In genomic region chr14:86833003-86833402, GRCm38 (mm10) we compare ENCODE assay signal across 22 mouse cellular contexts.
"Had no signal": no experiment of that assay in that cellular context is flagged by ENCODE, and none has a peak within 500 bp of the region (broad histone marks: within the 10 kb centered on the region; RNA-seq: fewer than 3 reads in every experiment).

No protein-coding gene starts in this region.

- H3K36me3 ChIP-seq: limb, embryonic 10.5 days; limb, embryonic 13.5 days; lung, embryonic 15.5 days; midbrain, embryonic 12.5 days had no signal

- H3K4me2 ChIP-seq: limb, embryonic 13.5 days; liver, embryonic 12.5 days; liver, embryonic 15.5 days; lung, embryonic 15.5 days; midbrain, embryonic 12.5 days had no signal

- ATAC-seq: liver, embryonic 12.5 days; midbrain, embryonic 16.5 days had no signal

- H3K9me3 ChIP-seq: limb, embryonic 10.5 days; limb, embryonic 13.5 days; liver, embryonic 12.5 days; liver, embryonic 15.5 days; lung, embryonic 15.5 days; megakaryocyte, embryonic 14.5 days; midbrain, embryonic 12.5 days had no signal

- H3K4me3 ChIP-seq: limb, embryonic 10.5 days; limb, embryonic 13.5 days; liver, embryonic 12.5 days; liver, embryonic 15.5 days; lung, embryonic 15.5 days; megakaryocyte, embryonic 14.5 days; midbrain, embryonic 12.5 days had no signal

- H3K27me3 ChIP-seq: limb, embryonic 13.5 days; liver, embryonic 12.5 days; liver, embryonic 15.5 days; lung, embryonic 15.5 days; megakaryocyte, embryonic 14.5 days; midbrain, embryonic 12.5 days had no signal

- DNase-seq: kidney, adult 18-20 months; kidney, adult 9 months; kidney, postnatal 36 days; layer of hippocampus, adult 9-11 months; liver; lung, adult 18-20 months; lung, postnatal 10 days; lung, postnatal 36 days; right cerebral cortex, postnatal 4 days; thymus, adult 2 months; thymus, postnatal 14 days; thymus, postnatal 4 days had no signal

- H3K4me1 ChIP-seq: limb, embryonic 13.5 days; liver, embryonic 12.5 days; liver, embryonic 15.5 days; lung, embryonic 15.5 days; megakaryocyte, embryonic 14.5 days; midbrain, embryonic 12.5 days had no signal

- H3K9ac ChIP-seq: limb, embryonic 13.5 days; liver, embryonic 12.5 days; liver, embryonic 15.5 days; lung, embryonic 15.5 days; midbrain, embryonic 12.5 days had no signal

- H3K27ac ChIP-seq: kidney, postnatal 0 days; limb, embryonic 10.5 days; limb, embryonic 13.5 days; liver, embryonic 12.5 days; liver, embryonic 15.5 days; lung, embryonic 15.5 days; midbrain, embryonic 12.5 days; stomach, postnatal 0 days had no signal
